Mouse (Mus musculus): ENCODE results near the gene Gja5.

DNA sequence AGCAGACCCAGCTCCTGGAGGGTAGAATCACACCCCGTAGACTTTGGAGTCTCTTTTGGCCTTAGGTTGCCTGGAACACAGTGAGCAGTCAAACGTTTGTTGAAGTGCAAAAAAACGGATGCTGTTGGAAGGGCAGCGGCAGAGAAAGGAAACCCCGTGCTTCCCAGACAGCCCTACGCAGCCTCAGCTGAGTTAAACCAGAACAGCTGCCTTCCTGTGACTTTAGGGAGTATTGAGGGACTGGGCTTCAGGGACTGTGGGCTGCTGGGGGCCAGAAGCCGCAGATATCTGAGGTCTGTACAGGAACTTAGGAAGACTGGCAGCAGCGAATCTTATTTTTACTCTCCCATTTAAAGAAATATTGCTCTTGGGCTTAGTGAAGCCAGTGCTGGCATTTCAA lies 56.1 kb downstream of the Gja5 start:
- TF ChIP-seq POLR2A (IDR thresholded peaks at IDR 0.05; ENCODE audit: borderline replicate concordance, extremely low read depth, low read depth, low read length) (no peak), CTCF (IDR thresholded peaks at IDR 0.05; ENCODE audit: insufficient read depth, low read length) (no peak)

All from lung, adult 2 months (tissue).